Mouse (Mus musculus) ES-E14 (cell line): ENCODE results near the gene Ctsh.

ENCODE experiments used
- CHD2 ChIP-seq: IDR thresholded peaks from 2 replicates; pipeline ENCODE4 v1.6.1; 2014; ENCODE audit warnings: mild to moderate bottlenecking, low read depth, low read length, inconsistent platforms
- HCFC1 ChIP-seq: IDR thresholded peaks from 2 replicates; pipeline ENCODE4 v1.6.1; 2012; ENCODE audit warnings: low read length, inconsistent platforms, borderline replicate concordance; ENCODE audit not compliant: insufficient read depth
- MAFK ChIP-seq: IDR thresholded peaks from 2 replicates; pipeline ENCODE4 v1.6.1; 2014; ENCODE audit warnings: mild to moderate bottlenecking, low read depth, low read length, inconsistent platforms; ENCODE audit not compliant: insufficient read depth
- ZC3H11A ChIP-seq: IDR thresholded peaks from 2 replicates; pipeline ENCODE4 v1.6.1; 2012; ENCODE audit warnings: low read depth, mild to moderate bottlenecking, inconsistent platforms, low read length, borderline replicate concordance
- ZNF384 ChIP-seq: IDR thresholded peaks from 2 replicates; pipeline ENCODE4 v1.6.1; 2012; ENCODE audit warnings: low read depth, low read length, inconsistent platforms

DNA sequence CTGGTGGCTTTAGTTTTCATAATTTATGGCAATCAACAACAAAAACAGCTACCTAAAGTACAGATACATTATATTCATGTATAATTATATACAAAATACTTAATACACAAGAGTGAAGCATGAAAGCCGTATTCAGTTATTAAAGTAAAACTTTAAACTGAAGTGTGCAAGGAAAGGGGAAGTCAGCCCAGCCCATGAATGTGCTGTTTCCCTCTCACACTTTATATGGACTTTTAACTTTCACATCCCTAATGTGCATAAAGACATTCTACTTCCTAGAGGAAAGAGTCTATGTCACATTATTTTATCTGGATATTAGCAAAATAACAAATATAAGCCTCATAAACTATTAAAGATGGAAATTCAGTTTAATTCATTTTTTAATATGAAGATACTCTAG lies 51.5 kb downstream of the Ctsh start:
- TF ChIP-seq ZC3H11A (no peak), CHD2 (no peak), ZNF384 (no peak), HCFC1 (no peak), MAFK (no peak)
